Mouse (Mus musculus): ENCODE data around the gene Opcml.

The Opcml gene

GRCm38 (mm10) chr9:28822060-28822459, 1031.5 kb downstream of the Opcml start:
- DNase-seq: peak; percentile 21

- DNase-seq: no peak
Observed at GRCm38 (mm10) chr9:28822466-28822865, 1031.9 kb downstream of the Opcml start.

GRCm38 (mm10) chr9:28825821-28826220, 1035.2 kb downstream of the Opcml start:
- no peak for DNase-seq

- DNase-seq: no peak
Observed at GRCm38 (mm10) chr9:28845961-28846570, 1055.5 kb downstream of the Opcml start.

- no peak for DNase-seq
Observed at GRCm38 (mm10) chr9:28855826-28856225, 1065.3 kb downstream of the Opcml start.

- peak; percentile 10 for DNase-seq
Observed at GRCm38 (mm10) chr9:28861983-28862382, 1071.4 kb downstream of the Opcml start.

- DNase-seq: peak; percentile 29
Observed at GRCm38 (mm10) chr9:28867256-28867655, 1076.7 kb downstream of the Opcml start.

GRCm38 (mm10) chr9:28870478-28870877, 1079.9 kb downstream of the Opcml start:
- no peak for DNase-seq

- no peak for DNase-seq
Observed at GRCm38 (mm10) chr9:28882566-28882965, 1092.0 kb downstream of the Opcml start.

- no peak for DNase-seq
Observed at GRCm38 (mm10) chr9:28891611-28892010, 1101.0 kb downstream of the Opcml start.

- no peak for DNase-seq
Observed at GRCm38 (mm10) chr9:28903291-28903690, 1112.7 kb downstream of the Opcml start.

- no peak for DNase-seq
Observed at GRCm38 (mm10) chr9:28909738-28910137, 1119.2 kb downstream of the Opcml start.

GRCm38 (mm10) chr9:28911571-28912185, 1121.1 kb downstream of the Opcml start:
- no peak for DNase-seq

- DNase-seq: no peak
Observed at GRCm38 (mm10) chr9:28932069-28932468, 1141.5 kb downstream of the Opcml start.

GRCm38 (mm10) chr9:28937163-28937562, 1146.6 kb downstream of the Opcml start:
- DNase-seq: no peak

- DNase-seq: no peak
Observed at GRCm38 (mm10) chr9:28937980-28938379, 1147.4 kb downstream of the Opcml start.

- DNase-seq: no peak
Observed at GRCm38 (mm10) chr9:28940901-28941300, 1150.3 kb downstream of the Opcml start.

- no peak for DNase-seq
Observed at GRCm38 (mm10) chr9:28969455-28969854, 1178.9 kb downstream of the Opcml start.

All from right cerebral cortex, postnatal 4 days (tissue).